Mouse (Mus musculus) heart, postnatal 25 days (tissue): Measurements from ENCODE around the gene Ankrd63. TPM values are rescaled to one million over a fixed set of nuclear protein-coding genes. Genes with fewer than 3 reads are reported as not detected.

Source experiments
- DNase-seq: peaks from one replicate; pipeline ENCODE4 v3.0.0; 2022; ENCODE audit warnings: low spot score
- intact Hi-C: fragments of 180-260 bp; cut with DNase I; formaldehyde crosslinking; loops from one replicate; pipeline ENCODE4 v1.15.1; 2025
- total RNA-seq, 2 experiments: library from RNA; stranded (reverse); gene quantifications; 2 replicates each; pipeline ENCODE4 v1.2.3; 2021

Gene Ankrd63
- total RNA-seq, 2 experiments from 2014 or later, result 1.8 to 3.0 TPM

- DNase-seq, result no peak
- intact Hi-C loops, result loop anchor here (5.0 kb wide), 1 partner anchor 210 kb away; no protein-coding TSS in a partner anchor
These were observed 6.4 kb downstream of the Ankrd63 start for GRCm38 (mm10) chr2:118697311-118697877.

GRCm38 (mm10) chr2:118696451-118697308, 7.1 kb downstream of the Ankrd63 start:
- no peak for DNase-seq
- intact Hi-C loops, result loop anchor here (5.0 kb wide), 1 partner anchor 209 kb away; no protein-coding TSS in a partner anchor

DNA sequence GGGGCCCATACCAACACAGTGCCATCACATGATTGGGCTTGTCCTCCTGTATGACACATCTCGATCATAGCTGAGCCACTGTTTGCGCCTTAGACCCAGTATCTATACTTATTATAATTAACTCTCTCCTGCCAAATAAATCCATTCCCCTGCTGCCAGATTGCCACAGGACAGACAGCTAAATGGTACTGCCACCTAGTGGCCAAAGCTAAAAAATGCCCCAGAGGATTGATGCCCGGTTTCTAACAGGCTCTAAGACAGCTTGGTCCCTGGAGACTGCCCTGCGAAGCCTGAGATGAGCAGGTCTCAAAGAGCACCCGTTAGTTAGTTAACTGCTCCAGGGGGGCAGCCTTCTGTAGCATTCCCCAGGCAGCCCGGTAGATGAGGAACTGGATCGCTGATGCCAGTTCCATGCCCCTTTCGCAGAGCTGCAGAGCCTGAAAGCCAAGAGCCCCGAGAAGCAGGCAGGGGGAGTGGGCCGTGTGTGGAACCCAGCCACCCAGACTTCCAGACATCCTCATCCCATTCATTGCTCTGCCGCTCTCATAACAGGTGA, 8.0 kb downstream of the Ankrd63 start:
- intact Hi-C loops, result loop anchor here (1.0 to 5.0 kb wide), 2 partner anchors 57 to 208 kb away; no protein-coding TSS in a partner anchor
- DNase-seq, result no peak

DNA sequence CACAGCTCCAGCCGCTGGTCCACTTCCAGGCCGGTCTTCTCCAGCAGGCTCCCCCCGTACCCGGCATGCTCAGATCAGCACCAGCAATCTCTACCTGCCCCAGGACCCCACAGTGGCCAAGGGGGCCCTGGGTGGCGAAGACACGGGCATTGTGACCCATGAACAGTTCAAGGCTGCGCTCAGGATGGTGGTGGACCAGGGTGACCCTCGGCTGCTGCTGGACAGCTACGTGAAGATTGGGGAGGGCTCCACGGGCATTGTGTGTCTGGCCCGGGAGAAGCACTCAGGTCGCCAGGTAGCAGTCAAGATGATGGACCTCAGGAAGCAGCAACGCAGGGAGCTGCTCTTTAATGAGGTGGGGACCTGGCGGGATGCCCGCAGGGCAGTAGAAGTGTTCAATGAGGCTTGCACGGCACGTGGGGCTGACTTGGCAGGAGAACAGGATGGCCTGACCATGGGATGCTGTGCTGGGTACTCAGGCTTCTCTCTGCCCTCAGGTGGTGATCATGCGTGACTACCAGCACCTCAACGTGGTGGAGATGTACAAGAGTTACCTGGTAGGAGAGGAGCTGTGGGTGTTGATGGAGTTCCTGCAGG, 10.3 kb downstream of the Ankrd63 start:
- intact Hi-C loops, result no loop called here
- no peak for DNase-seq

GRCm38 (mm10) chr2:118689875-118690274, 13.9 kb downstream of the Ankrd63 start:
- no peak for DNase-seq
- intact Hi-C loops, result no loop called here

DNA sequence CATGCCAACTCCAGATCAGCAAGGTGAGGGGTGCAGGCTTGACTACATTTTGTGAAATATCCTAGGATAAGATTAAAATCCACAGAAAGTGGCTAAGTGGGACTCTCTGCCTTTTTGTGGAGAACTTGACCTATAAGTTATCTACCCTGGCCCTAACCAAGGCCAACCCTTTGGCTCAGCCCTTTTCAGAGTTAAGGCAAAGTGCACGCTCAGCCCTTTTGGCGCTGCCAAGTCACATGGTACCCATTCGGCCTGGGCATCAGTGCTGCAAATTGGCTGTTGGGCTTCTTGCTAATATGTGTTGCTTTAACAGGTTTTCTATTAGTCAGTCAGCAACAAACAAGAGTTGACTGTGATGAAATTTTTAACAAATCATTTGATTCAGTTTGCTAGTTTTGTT, 16.0 kb downstream of the Ankrd63 start:
- intact Hi-C loops, result no loop called here

GRCm38 (mm10) chr2:118686693-118687092, 17.1 kb downstream of the Ankrd63 start:
- DNase-seq, result no peak
- intact Hi-C loops, result no loop called here

More for the DNA sequence above, 16.0 kb downstream of the Ankrd63 start:
- no peak for DNase-seq

- DNase-seq, result no peak
- intact Hi-C loops, result no loop called here
These were observed 18.7 kb downstream of the Ankrd63 start for GRCm38 (mm10) chr2:118685088-118685487.

DNA sequence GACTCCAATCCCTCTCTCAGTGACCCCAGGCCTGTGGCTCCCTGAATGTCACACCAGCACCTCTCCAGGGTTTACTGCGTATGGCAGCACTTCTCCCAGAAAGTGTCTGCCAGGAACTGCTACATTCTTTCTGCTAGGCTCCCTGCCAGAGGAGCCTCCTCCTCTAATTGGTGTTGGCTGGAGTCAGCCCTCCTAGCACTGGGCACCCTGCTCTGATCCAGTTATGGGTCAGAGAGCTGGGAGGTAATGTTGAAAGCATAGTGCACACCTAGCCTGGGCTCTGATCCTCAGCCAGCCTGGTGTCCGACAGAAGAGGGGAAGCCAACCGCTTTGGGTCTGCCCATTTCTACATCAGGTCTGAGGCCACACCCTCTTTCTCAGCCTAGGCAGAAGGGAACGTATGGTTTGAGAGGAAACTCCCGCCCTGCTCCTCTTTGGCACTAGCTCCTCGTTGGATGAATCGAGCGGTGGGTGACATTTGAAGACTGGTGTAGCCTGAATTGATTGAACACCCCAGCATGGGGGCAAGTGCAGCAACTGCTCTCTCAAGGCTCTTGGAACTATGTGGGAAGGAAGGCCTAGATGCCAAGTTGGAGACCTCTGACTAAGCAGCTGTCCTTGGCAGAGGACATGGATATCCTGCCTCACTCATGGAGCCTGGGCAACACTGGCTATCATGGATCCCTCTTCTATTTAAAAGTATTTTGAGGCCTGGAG, 21.1 kb downstream of the Ankrd63 start:
- DNase-seq, result no peak
- intact Hi-C loops, result no loop called here

- no peak for DNase-seq
- intact Hi-C loops, result no loop called here
These were observed 22.8 kb downstream of the Ankrd63 start for GRCm38 (mm10) chr2:118680926-118681325.

- intact Hi-C loops, result no loop called here
- DNase-seq, result no peak
These were observed 24.2 kb downstream of the Ankrd63 start for GRCm38 (mm10) chr2:118679577-118679976.

- intact Hi-C loops, result no loop called here
- no peak for DNase-seq
These were observed 25.9 kb downstream of the Ankrd63 start for GRCm38 (mm10) chr2:118677817-118678216.

- intact Hi-C loops, result no loop called here
- no peak for DNase-seq
These were observed 26.7 kb downstream of the Ankrd63 start for GRCm38 (mm10) chr2:118676839-118677741.

- intact Hi-C loops, result no loop called here
These were observed 29.3 kb downstream of the Ankrd63 start for GRCm38 (mm10) chr2:118674500-118674899.

DNA sequence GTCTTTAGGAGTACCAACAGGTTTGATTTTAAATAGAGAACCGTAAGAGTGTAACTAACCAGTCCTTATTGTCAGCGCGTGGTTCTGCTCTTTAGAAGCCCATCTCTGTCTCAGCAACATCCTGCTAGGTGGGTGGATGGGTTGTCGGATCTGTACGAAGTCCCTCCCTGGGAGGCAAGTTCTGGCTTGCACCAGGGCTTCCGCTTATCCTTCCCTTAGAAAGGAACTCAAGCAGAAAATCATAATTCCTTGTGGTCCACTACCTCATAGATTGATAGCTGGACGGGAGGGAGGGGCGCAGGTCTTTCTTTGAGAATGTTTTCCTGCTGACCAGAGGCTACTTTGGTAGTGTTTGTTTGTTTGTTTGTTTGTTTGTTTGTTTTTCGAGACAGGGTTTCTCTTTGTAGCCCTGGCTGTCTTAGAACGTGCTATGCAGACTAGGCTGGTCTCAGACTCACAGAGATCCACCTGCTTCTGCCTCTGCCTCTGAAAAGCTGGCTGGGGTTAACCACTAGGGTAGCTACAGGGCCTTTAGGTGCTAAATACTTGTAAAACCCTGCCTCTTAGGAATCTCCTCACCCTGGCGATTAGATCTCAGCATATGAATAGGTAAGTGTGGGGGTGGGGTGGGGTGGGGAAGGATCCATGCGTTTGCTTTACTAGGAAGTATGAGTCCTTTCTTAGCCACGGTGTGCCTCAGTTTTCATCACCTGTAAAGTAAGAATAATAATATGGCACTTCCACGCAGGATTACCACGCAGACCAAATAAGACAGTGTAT, 29.9 kb downstream of the Ankrd63 start:
- intact Hi-C loops, result no loop called here
- DNase-seq, result no peak

More at GRCm38 (mm10) chr2:118674500-118674899, 29.3 kb downstream of the Ankrd63 start:
- DNase-seq, result no peak

GRCm38 (mm10) chr2:118671728-118672127, 32.0 kb downstream of the Ankrd63 start:
- intact Hi-C loops, result no loop called here
- DNase-seq, result no peak

DNA sequence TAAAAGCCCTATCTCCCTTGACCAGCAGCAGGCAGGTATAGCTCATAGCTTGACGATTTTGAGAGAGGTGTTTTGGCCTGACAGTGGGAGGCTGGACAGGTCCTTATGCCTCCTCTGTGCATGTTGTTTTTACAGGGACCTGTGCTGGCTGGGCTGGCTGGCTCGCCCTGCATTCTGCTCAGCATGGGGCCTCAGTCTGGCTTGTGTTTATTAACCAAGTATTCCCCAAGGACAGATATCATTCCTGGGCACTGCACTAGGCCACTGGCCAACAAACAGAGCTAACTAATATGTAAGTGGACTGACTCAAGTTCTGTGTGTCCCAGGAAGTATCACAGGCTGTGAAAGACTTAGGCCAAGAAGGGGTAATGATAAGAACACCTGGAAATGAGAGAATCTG, 34.0 kb downstream of the Ankrd63 start:
- intact Hi-C loops, result no loop called here
- no peak for DNase-seq

DNA sequence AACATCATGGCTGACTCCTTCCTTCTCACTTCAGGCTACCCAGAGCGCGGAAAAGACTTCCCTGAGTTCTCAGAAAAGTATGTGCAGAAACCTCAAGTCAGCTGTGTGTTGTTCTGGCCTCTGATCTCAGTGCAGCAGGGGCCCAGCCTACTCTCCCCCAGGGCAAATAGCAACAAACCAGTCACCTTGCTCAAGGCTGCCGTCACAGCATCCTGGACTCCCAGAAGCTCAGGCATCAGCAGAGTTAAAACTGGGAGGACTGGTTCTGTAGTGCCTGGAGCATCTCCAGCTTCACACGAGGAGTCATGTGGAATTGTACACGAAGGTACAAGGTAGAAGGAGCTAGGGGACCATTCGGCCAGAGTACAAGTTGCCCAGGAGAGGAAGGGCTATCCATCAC, 34.5 kb downstream of the Ankrd63 start:
- DNase-seq, result no peak
- intact Hi-C loops, result no loop called here
